Mouse (Mus musculus) large intestine, adult 2 months (tissue): ENCODE data around the gene Abca7. TPM values are rescaled to one million over a fixed set of nuclear protein-coding genes. Genes with fewer than 3 reads are reported as not detected.
"Not testable (repeated sequence)": the region's sequence is repeated elsewhere in the genome, so short reads cannot be mapped to it uniquely, and the experiment has no call there.

ENCODE experiments used
- DNase-seq: peaks from one replicate; pipeline ENCODE4 v3.0.0-alpha.2; 2012; ENCODE audit warnings: low read depth, low spot score
- WGBS: fragments of 180-500 bp; shearing (Covaris S2); methylation state at CpG from one replicate; pipeline ENCODE4 v1.1.7; 2018; 5-methylcytosine and 5-hydroxymethylcytosine counted together
- polyA plus RNA-seq: library from polyadenylated mRNA; depleted of rRNA; stranded (reverse); fragments of >200 nt; gene quantifications from 2 replicates; pipeline ENCODE4 v1.2.3, GENCODE M21; 2012

The Abca7 gene
- polyA plus RNA-seq, 1 experiment: 17.3 TPM

- no peak for DNase-seq
- WGBS: 84% methylated on average over 8 of the region's 8 CpGs
Observed at GRCm38 (mm10) chr10:80035148-80035547, 38.9 kb downstream of the Abca7 start.

- WGBS: 86% methylated on average over 5 of the region's 5 CpGs
- DNase-seq: no peak
Observed at GRCm38 (mm10) chr10:80035686-80036085, 39.4 kb downstream of the Abca7 start.

- no peak for DNase-seq
- 81% methylated on average over 13 of the region's 13 CpGs for WGBS
Observed at GRCm38 (mm10) chr10:80036832-80037231, 40.5 kb downstream of the Abca7 start.

DNA sequence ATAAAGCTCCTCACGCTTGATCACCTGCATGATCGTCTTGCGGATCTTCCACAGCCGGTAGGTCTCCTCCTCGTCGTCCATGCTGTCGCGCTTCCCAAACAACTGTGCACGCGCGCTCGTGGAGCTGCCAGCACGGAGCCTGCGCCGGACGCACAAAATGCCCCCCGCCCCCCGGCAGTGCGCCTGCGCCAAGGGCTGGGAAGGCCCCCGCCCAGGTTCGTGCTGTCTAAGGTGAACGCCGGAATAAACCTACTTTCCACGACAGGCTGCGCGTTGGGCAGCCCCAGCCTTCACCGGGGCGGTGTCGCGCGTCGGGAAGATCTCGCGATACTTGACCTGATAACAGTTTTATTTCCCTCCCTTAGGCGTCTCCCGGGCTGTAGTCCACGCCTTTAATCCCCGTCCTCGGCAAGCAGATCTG, 43.3 kb downstream of the Abca7 start, which contains the start of gene Polr2e:
Gene Polr2e (minus strand): TSS at position 237 of the 421 bp plus-strand sequence.
- DNase-seq: peak; percentile 82
- under 1% methylated on average over 40 of the region's 40 CpGs for WGBS

- not testable (repeated sequence) for DNase-seq
- WGBS: 86% methylated on average over 8 of the region's 8 CpGs
Observed at GRCm38 (mm10) chr10:80041409-80042060, 45.2 kb downstream of the Abca7 start.

DNA sequence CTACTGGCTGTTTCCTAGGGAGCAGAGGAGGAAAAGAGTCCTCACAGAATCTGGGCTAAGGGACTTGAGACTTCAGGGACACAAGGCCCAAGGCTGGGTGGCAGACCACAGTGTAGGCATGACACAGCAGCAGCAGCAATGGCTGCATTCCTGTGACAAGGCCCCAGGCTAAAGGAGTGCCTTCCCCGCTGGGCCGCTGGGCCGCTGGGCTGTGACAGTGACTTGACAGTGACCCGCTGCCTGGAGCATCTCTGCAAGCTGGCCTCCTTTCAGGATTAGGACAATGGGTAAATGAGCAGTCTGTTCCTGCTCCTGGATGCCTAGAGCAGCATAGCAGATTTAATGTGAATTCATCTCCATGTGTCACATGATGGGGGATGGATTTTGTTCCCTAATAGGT, 47.8 kb downstream of the Abca7 start:
- DNase-seq: no peak
- 87% methylated on average over 4 of the region's 4 CpGs for WGBS

- WGBS: 72% methylated on average over 4 of the region's 4 CpGs
- DNase-seq: not testable (repeated sequence)
Observed at GRCm38 (mm10) chr10:80045364-80045763, 49.1 kb downstream of the Abca7 start.

DNA sequence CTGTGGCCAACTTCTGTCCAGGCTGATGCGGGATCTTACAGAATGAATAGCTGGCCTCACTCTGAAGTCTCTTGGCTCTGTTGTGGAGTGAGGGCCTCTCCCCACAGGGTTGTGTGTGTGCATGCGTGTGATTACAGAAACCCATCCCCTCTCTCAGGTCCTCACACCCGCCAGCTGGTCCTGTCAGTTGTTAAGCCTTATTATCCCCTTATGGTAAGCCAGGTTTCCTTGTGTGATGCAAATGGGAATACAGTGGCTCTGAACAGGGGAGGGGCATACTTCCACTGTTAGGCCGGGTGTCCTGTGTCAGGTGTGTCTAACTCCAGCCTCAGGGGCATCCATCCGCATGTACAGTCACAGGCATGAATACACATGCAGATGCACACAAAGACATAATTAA, 49.5 kb downstream of the Abca7 start:
- WGBS: 89% methylated on average over 5 of the region's 5 CpGs
- no peak for DNase-seq

- DNase-seq: no peak
- 69% methylated on average over 9 of the region's 9 CpGs for WGBS
Observed at GRCm38 (mm10) chr10:80047041-80047565, 50.8 kb downstream of the Abca7 start, which contains the start of gene Gpx4. Gene Gpx4, plus strand, starts transcription at chr10:80047166.

DNA sequence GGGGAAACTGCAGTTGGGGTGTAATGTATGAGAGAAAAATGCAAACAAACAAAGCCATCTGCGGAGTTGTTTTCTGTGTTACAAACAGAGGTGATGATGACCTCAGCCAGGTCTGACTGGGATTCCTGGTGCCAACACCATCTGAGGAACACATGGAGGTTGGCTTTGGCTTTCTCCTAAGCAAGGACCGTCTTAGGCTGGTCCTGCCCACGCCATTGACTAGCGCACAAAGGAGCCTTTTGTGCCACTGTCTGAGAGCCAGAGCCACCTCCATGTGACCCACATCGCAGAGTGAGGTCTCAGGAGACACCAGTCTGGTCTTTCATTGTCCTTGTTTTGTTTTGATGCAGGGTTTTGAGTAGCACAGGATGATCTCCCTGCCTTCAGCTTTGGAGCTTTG, 52.1 kb downstream of the Abca7 start:
- WGBS: 54% methylated on average over 5 of the region's 5 CpGs
- DNase-seq: no peak

DNA sequence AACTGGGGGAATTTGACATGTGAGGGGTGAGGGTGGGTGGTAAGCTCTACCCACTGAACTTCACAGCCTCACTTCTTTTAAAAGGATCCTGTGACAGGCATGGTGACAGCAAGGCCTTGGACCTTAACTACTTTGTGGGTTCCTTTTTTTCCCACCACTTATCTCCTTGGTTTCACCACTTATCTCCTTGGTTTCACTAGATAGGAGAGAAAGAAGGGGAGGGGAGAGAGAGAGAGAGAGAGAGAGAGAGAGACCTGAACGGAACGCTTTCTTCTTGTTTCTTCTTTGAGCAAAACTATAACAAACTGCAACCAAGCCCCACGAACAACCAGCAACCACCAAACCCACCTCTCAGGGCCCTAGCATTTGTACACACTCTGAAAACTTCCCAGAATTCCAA, 52.5 kb downstream of the Abca7 start:
- 84% methylated on average over 3 of the region's 3 CpGs for WGBS
- no peak for DNase-seq

DNA sequence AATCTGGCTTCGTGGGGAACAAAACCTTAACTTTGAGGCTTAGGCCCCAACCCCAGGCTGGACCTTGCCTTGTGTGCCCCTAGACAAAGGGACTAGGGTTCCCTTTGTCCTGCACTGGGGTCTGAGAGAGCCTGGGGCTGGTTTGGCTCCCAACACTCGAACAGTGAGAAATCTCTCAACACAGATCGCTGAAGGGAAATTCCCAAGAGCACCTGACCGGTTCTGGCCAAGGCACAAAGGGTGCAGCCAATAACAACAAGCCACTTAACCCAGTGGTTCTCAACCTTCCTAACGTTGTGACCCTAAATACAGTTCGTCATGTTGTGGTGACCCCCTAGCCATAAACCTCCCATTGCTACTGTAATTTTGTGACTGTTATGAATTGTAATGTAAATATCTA, 54.0 kb downstream of the Abca7 start:
- DNase-seq: no peak
- WGBS: 43% methylated on average over 6 of the region's 6 CpGs

GRCm38 (mm10) chr10:80050885-80051617, 54.8 kb downstream of the Abca7 start:
- WGBS: 68% methylated on average over 15 of the region's 15 CpGs
- no peak for DNase-seq

DNA sequence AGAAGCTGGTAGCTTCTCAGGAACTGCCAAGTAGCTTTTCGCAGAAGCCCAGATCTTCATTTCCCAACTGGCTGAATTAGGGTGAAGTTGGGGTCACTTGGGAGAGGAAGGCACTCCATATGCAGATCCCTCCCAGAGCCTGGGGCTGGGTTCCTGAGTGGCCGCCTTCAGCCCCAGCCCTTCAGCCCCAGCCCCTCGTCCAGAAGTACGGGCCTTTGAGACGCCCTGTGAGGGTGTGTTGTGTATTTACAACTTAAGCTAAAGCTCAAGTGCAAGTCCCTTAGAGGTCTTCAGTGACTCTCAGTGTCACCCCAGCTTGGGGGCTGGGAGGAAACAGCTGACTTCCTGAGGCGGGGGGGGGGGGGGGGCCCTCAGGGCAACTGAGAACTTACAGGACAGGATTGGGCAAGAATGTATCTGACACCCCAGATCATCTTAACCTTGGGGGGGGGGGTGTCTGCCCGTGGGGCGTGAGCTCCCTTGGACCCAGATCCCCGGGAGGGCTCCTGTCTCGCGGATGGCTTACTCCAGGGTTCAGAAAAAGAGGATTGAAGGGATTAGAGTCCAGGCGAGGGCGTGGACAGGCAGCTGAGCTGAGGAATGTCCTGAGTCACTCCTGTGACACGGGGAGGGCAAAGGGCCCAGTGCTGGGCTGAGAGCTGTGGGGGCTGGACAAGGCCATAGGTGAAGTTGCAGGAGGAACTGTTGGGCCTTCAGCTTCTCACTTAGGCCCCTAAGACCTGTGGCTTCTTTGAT, 55.5 kb downstream of the Abca7 start:
- 39% methylated on average over 14 of the region's 14 CpGs for WGBS
- no peak for DNase-seq

GRCm38 (mm10) chr10:80052374-80052764, 56.1 kb downstream of the Abca7 start:
- 87% methylated on average over 5 of the region's 5 CpGs for WGBS
- no peak for DNase-seq

GRCm38 (mm10) chr10:80053259-80053780, 57.0 kb downstream of the Abca7 start:
- DNase-seq: peak; percentile 93
- under 1% methylated on average over 47 of the region's 47 CpGs for WGBS

GRCm38 (mm10) chr10:80053831-80054815, 57.8 kb downstream of the Abca7 start:
- under 1% methylated on average over 76 of the region's 77 CpGs for WGBS
- peak; percentile 50 for DNase-seq

GRCm38 (mm10) chr10:80054911-80055310, 58.6 kb downstream of the Abca7 start:
- 5% methylated on average over 3 of the region's 3 CpGs for WGBS
- DNase-seq: not testable (repeated sequence)

DNA sequence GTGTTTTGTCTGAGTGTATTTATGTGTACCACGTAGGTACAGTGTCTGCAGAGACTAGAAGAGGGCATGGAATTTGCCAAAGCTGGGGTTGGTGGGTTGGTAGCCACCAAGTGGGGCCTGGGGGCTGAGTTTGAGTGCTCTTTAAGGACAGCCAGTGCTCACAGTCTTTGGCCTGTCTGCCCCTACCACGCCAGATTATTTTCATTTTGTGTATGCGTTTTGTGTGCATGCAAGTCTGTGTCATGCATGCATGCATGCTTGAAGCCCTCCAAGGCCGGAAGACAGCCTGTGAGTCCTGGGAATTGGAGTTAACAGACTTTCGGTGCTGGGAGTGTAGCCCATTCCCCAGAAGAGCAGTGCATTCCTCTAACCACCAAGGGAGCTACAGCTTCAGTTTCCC, 59.1 kb downstream of the Abca7 start:
- DNase-seq: no peak
- WGBS: 70% methylated on average over 5 of the region's 5 CpGs
